30 mouse cellular contexts compared by ENCODE assay signal in genomic region chr5:138226491-138226890, GRCm38 (mm10). TPM values are rescaled to one million over a fixed set of nuclear protein-coding genes. Genes with fewer than 3 reads are reported as not detected.
DNase-seq lines count a peak whose midpoint lies in the region; ATAC-seq and TF ChIP-seq lines count a peak whose summit lies in the region.
"Had no signal": no experiment of that assay in that cellular context is flagged by ENCODE, and none has a peak within 500 bp of the region (broad histone marks: within the 10 kb centered on the region; RNA-seq: fewer than 3 reads in every experiment).

No protein-coding gene starts in this region.

- no peaks in the 10 kb centered on the region for H3K9me3 ChIP-seq in liver, embryonic 12.5 days (replicated peaks)
- H3K9me3 ChIP-seq: forebrain, embryonic 10.5 days; forebrain, embryonic 13.5 days; G1E; heart, embryonic 10.5 days; heart, embryonic 13.5 days; hindbrain, embryonic 15.5 days had no signal

- no peak overlapping the region for H3K4me2 ChIP-seq in liver, embryonic 12.5 days
- H3K4me2 ChIP-seq: forebrain, embryonic 13.5 days; heart, embryonic 13.5 days; hindbrain, embryonic 15.5 days had no signal

- peak; percentile 32; the same call in 1 of the 2 replicates for ATAC-seq in megakaryocyte progenitor cell, adult 5-6 weeks (replicated peaks; ENCODE audit: poor library complexity)
- no peak for ATAC-seq in liver, embryonic 12.5 days
- ATAC-seq: forebrain, embryonic 13.5 days; forebrain, embryonic 16.5 days had no signal

- H3K36me3 ChIP-seq in liver, embryonic 12.5 days, result no peaks in the 10 kb centered on the region
- H3K36me3 ChIP-seq: forebrain, embryonic 10.5 days; G1E; heart, embryonic 10.5 days; heart, embryonic 13.5 days; hindbrain, embryonic 15.5 days had no signal

- H3K9ac ChIP-seq in liver, embryonic 12.5 days, result no peak overlapping the region
- H3K9ac ChIP-seq: forebrain, embryonic 13.5 days; heart, embryonic 13.5 days; hindbrain, embryonic 15.5 days had no signal

- no peak for TF ChIP-seq POLR2A in bone marrow, adult 2 months (IDR thresholded peaks at IDR 0.05; ENCODE audit: borderline replicate concordance, control insufficient read depth, low read depth, low read length)

- 6% methylated on average over 4 of the region's 4 CpGs for WGBS in bone marrow, adult 2 months
- WGBS in liver, embryonic 12.5 days (ENCODE audit: insufficient replicate concordance), result 43% methylated on average over 4 of the region's 4 CpGs

- H3K27me3 ChIP-seq in liver, embryonic 12.5 days (replicated peaks), result no peaks in the 10 kb centered on the region
- H3K27me3 ChIP-seq: CH12.LX; forebrain, embryonic 13.5 days; heart, embryonic 13.5 days; hindbrain, embryonic 15.5 days had no signal

- peaks cover 1% of the 10 kb centered on the region; the same call in 1 of the 2 replicates for H3K4me1 ChIP-seq in bone marrow, adult 2 months (ENCODE audit: control insufficient read depth, insufficient read depth, low read length)
- no peaks in the 10 kb centered on the region for H3K4me1 ChIP-seq in liver, embryonic 12.5 days
- H3K4me1 ChIP-seq: forebrain, embryonic 13.5 days; heart, embryonic 10.5 days; heart, embryonic 13.5 days; hindbrain, embryonic 15.5 days had no signal

- H3K4me3 ChIP-seq in bone marrow, adult 2 months (replicated peaks; ENCODE audit: control insufficient read depth, low read depth, low read length), result peak overlapping the region; percentile 54
- H3K4me3 ChIP-seq in liver, embryonic 12.5 days, result no peak overlapping the region
- H3K4me3 ChIP-seq: forebrain, embryonic 10.5 days; forebrain, embryonic 13.5 days; gastrocnemius, adult 2 months; heart, adult 2 months; heart, embryonic 10.5 days; heart, embryonic 13.5 days; hindbrain, embryonic 15.5 days had no signal

- DNase-seq in heart, adult 11 months, result peak; percentile 78
- DNase-seq in heart, adult 18-20 months, result no peak
- no peak for DNase-seq in urinary bladder, postnatal 36 days (ENCODE audit: low spot score in 2 of 2)
- DNase-seq: adrenal gland, adult 2 months; adrenal gland, postnatal 14 days; B cell, adult 2 months; cerebellum, adult 18-20 months; cerebellum, adult 9-10 months; cerebellum, postnatal 14 days; gastrocnemius, adult 2 months; gastrocnemius, postnatal 14 days; heart, adult 2 months; heart, postnatal 14 days; heart, postnatal 4 days had no signal

- peak overlapping the region; percentile 55; the same call in 1 of the 2 replicates for H3K27ac ChIP-seq in bone marrow, adult 2 months (ENCODE audit: control insufficient read depth, insufficient read depth, low read depth, low read length, poor library complexity)
- no peak overlapping the region for H3K27ac ChIP-seq in liver, embryonic 12.5 days
- H3K27ac ChIP-seq: forebrain, embryonic 10.5 days; forebrain, embryonic 13.5 days; gastrocnemius, adult 2 months; heart, adult 2 months; heart, embryonic 10.5 days; heart, embryonic 13.5 days; hindbrain, embryonic 15.5 days had no signal

- TF ChIP-seq CTCF in bone marrow, adult 2 months (IDR thresholded peaks at IDR 0.05; ENCODE audit: control insufficient read depth, insufficient read depth, low read length), result no peak

RNA-seq across cellular contexts. Expression of gene Nxpe5, which starts 0.8 kb away (rescaled TPM):
- total RNA-seq in heart, adult 18-20 months (2021), result under 1 TPM; 0.47 to 0.57 TPM
- polyA plus RNA-seq in bone marrow, adult 2 months (2011; ENCODE audit: insufficient read depth, insufficient read length, low replicate concordance, missing spikeins), result 0.74 TPM in 1 of 2 replicates, not detected in the other
- 0.94 and 2.0 TPM in 2 replicates for total RNA-seq in megakaryocyte progenitor cell, adult 5-6 weeks (2015)
- total RNA-seq in megakaryocyte progenitor cell, adult 5-6 weeks (2017), result 1.9 and 2.2 TPM in 2 replicates
- polyA plus RNA-seq in liver, embryonic 12.5 days (2016; fragmentation: Nextera tagmentation; extraction: Ambion mirVana), result not detected in 2 replicates
- total RNA-seq: CH12.LX had no signal
- polyA plus RNA-seq: embryonic facial prominence, embryonic 11.5 days; embryonic facial prominence, embryonic 14.5 days; forebrain, embryonic 10.5 days; forebrain, embryonic 13.5 days; forebrain, embryonic 16.5 days; G1E; heart, embryonic 10.5 days; heart, embryonic 13.5 days; heart, embryonic 16.5 days; hindbrain, embryonic 11.5 days; hindbrain, embryonic 15.5 days; intestine, embryonic 14.5 days had no signal

RNA-seq across cellular contexts. Expression of gene Lamtor4, which starts 28.8 kb away (rescaled TPM):
- total RNA-seq in heart, adult 18-20 months (2021), result 10 to 100 TPM; 58.7 to 64.6 TPM
- polyA plus RNA-seq in bone marrow, adult 2 months (2011; ENCODE audit: insufficient read depth, insufficient read length, low replicate concordance, missing spikeins), result 69.8 and 167 TPM in 2 replicates
- 123 and 127 TPM in 2 replicates for total RNA-seq in megakaryocyte progenitor cell, adult 5-6 weeks (2015)
- total RNA-seq in megakaryocyte progenitor cell, adult 5-6 weeks (2017), result 69.9 and 101 TPM in 2 replicates
- polyA plus RNA-seq in liver, embryonic 12.5 days (2016; fragmentation: Nextera tagmentation; extraction: Ambion mirVana), result 31.3 and 31.8 TPM in 2 replicates

RNA-seq across cellular contexts. Expression of gene Mblac1, which starts 32.4 kb away (rescaled TPM):
- total RNA-seq in heart, adult 18-20 months (2021), result 1 to 10 TPM; 1.9 to 2.8 TPM
- polyA plus RNA-seq in bone marrow, adult 2 months (2011; ENCODE audit: insufficient read depth, insufficient read length, low replicate concordance, missing spikeins), result 0.99 and 2.3 TPM in 2 replicates
- total RNA-seq in megakaryocyte progenitor cell, adult 5-6 weeks (2015), result 6.9 and 7.1 TPM in 2 replicates
- 9.4 and 10.0 TPM in 2 replicates for total RNA-seq in megakaryocyte progenitor cell, adult 5-6 weeks (2017)
- polyA plus RNA-seq in liver, embryonic 12.5 days (2016; fragmentation: Nextera tagmentation; extraction: Ambion mirVana), result 4.3 TPM in 2 replicates

RNA-seq across cellular contexts. Expression of gene BC037034, which starts 37.3 kb away (rescaled TPM):
- 1 to 10 TPM; 3.2 to 4.2 TPM for total RNA-seq in heart, adult 18-20 months (2021)
- polyA plus RNA-seq in bone marrow, adult 2 months (2011; ENCODE audit: insufficient read depth, insufficient read length, low replicate concordance, missing spikeins), result 54.9 and 151 TPM in 2 replicates
- 35.7 and 44.1 TPM in 2 replicates for total RNA-seq in megakaryocyte progenitor cell, adult 5-6 weeks (2015)
- total RNA-seq in megakaryocyte progenitor cell, adult 5-6 weeks (2017), result 44.1 and 46.7 TPM in 2 replicates
- 8.7 and 8.9 TPM in 2 replicates for polyA plus RNA-seq in liver, embryonic 12.5 days (2016; fragmentation: Nextera tagmentation; extraction: Ambion mirVana)

RNA-seq across cellular contexts. Expression of gene Cnpy4, which starts 39.2 kb away (rescaled TPM):
- 1 to 10 TPM; 6.3 to 6.9 TPM for total RNA-seq in heart, adult 18-20 months (2021)
- polyA plus RNA-seq in bone marrow, adult 2 months (2011; ENCODE audit: insufficient read depth, insufficient read length, low replicate concordance, missing spikeins), result 14.1 and 19.6 TPM in 2 replicates
- 28.7 and 30.1 TPM in 2 replicates for total RNA-seq in megakaryocyte progenitor cell, adult 5-6 weeks (2015)
- total RNA-seq in megakaryocyte progenitor cell, adult 5-6 weeks (2017), result 45.8 and 59.3 TPM in 2 replicates
- 20.3 and 21.3 TPM in 2 replicates for polyA plus RNA-seq in liver, embryonic 12.5 days (2016; fragmentation: Nextera tagmentation; extraction: Ambion mirVana)
